Mouse (Mus musculus): ENCODE measurements around the gene Spata16.

- TF ChIP-seq CTCF (IDR thresholded peaks at IDR 0.05; ENCODE audit: low read depth) (no peak), EP300 (IDR thresholded peaks at IDR 0.05; ENCODE audit: low read depth) (no peak)
Observed at GRCm38 (mm10) chr3:26983749-26984148, 346.3 kb downstream of the Spata16 start.

Measured in heart, postnatal 0 days (tissue).